Mouse (Mus musculus): Measurements from ENCODE around the gene Pald1.

Gene Pald1

DNA sequence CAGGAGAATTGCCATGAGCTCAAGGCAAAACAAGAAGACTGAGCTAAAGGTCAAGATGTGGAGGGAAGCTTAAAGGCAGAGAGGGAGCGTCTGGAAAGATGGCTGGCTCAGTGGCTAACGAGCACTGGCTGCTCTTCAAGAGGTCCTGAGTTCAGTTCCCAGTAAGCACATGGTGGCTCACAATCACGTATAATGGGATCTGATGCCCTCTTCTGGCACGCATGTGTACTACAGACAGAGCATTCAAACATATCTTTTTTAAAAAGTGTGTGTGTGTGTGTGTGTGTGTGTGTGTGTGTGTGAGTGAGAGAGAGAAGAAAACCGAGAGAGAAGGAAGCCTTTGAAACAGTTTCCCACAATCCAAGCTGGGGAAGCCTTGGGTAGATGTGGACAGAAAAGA lies 19.1 kb upstream of the Pald1 start:
- no peak for DNase-seq (ENCODE audit: low spot score)

DNA sequence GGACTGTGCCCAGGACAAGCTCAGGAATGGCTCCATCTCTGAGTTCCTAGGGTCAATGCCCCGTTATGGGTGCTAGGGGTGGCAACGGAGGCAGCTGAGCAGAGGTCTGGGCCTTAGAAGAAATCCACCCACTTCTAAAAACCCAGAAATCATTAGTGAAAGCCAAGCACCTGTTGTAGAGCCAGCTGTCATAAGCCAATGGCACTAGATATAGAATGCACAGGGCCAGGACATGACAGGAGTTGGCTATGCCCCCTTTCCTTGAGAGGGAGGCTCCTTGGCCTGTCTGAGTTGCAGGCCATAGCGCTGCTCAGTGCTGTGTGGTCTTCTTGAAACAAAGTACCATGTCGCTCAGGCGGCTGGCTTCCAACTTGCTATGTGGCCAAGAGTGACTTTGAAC lies 17.1 kb upstream of the Pald1 start:
- no peak for DNase-seq (ENCODE audit: low spot score)

DNA sequence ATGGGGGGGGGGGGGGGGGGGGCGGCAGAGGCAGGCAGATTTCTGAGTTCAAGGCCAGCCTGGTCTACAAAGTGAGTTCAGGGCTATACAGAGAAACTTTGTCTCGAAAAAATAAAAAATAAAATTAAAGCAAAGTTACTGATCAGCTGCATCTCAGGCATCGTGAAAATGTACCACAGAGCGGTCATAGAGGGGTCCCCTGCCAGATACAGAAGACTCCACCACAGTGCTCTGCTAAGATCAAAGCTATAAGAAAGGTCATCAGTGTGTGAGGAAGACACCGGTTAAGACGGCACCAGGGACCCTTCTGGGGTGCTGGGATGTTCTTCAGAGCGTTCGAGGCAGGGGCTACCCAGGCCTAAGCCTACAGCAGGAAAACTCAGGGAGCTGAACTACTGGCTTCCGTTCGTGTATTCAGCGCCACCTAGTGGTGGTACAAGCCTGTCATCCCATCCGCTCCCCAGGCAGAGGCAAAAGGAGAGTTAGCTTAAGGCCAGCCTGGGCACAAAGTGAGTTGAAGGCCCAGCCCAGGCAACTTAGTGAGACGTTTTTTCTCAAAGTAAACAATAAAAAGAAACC lies 15.9 kb upstream of the Pald1 start:
- DNase-seq (ENCODE audit: low spot score), result peak; percentile 79

DNA sequence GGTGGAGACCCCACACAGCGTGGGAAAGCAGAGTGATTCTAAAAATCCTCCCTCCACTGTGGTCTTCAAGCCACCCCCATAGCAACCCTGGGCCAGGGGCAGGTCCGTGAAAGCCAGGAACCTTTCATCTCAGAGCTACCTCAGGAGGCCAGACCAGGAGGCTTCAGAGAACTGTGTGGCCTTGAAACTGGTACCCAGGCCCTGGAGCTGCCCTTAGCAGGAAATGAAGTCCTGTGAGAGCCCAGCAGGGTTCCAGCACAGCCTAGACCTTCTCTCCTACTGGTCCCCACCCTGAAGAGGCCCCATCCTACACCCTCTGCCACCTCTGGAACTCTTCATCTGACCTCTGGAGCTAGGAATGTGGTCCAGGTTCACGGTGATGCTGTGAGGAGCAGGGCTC lies 14.8 kb upstream of the Pald1 start:
- DNase-seq (ENCODE audit: low spot score), result no peak

DNA sequence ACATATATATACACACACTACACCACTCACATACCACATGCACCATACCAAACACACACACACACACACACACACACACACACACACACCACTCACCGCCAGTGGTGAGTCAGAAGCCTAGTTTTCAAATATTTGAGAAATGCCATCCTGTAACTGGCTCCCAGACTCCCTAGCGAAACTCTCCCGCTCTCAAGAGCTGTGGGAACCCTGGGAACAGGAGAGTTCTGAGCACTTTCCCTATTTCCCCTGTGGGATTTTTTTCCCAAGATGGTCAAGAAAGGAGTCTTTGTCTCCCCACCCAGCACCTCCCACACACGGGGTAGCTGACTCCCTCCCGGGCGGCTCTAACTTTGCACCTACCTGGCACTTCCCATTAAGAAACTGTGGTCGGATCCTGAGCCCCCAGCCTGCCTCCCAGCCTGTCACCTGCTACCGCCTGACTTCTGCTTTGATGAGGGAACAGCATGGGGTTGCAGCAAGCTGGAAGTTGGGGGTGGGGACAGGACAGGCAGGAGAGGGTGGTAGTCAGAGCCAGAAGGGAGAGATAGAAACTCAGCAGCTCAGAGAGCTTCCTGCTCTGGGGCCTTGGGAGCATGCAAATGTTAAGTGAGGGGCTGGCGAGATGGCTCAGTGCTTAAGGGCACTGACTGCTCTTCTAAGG lies 11.3 kb upstream of the Pald1 start:
- no peak for DNase-seq (ENCODE audit: low spot score)

DNA sequence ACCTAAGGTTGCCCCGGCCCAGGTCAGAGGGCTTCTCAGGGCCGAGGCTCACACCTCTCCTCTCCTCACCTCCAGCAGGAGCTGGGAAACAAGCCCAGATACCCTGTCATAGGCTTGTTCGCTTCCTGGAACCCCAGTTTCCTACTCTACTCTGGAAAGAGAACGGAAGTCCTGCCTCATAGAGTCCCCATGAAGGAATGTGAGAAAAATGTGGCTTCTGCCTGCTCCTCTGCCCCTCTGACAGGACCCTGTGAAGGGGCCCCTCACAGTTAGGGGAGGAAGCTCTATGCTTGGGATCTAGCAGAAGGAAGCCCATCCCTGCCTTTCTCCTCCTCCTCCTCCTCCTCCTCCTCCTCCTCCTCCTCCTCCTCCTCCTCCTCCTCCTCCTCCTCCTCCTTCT lies 9.3 kb upstream of the Pald1 start:
- no peak for DNase-seq (ENCODE audit: low spot score)

DNA sequence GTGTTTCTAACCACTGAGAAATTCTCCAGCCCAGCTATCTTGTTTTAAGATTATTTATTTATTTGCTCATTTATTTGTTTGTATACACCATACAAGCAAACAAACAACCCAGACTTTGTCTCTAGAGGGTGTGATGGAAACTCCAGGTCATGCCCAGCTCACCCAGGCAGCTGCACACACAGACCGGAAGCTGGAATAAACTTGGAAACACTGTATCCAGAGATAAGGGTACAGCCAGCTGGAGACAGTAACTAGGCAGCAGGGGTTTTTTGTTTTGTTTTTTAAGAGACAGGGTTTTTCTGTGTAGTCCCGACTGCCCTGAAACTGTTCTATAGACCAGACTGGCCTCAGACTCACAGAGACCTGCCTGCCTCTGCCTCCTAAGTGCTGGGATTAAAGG lies 6.8 kb upstream of the Pald1 start:
- no peak for DNase-seq (ENCODE audit: low spot score)

DNA sequence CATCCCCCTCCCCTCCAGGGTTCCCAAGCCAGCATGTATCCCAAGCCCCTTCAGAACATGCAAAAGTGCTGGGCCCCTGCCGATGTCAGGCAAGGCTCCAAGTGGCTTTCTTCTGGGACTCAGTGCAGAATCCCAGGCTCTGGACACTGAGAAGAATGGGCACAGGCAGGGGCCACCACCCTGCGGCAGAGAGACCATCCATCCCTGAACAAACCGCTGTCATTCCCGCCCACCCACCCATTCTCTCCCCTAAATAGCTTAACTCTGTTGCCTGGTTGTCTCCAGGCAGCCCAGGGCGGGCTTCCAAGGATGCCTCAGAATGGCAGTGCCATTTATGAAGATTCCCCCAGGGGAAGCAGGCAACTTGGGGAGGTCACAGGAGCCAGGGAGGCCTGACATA lies 5.7 kb upstream of the Pald1 start:
- DNase-seq (ENCODE audit: low spot score), result no peak

DNA sequence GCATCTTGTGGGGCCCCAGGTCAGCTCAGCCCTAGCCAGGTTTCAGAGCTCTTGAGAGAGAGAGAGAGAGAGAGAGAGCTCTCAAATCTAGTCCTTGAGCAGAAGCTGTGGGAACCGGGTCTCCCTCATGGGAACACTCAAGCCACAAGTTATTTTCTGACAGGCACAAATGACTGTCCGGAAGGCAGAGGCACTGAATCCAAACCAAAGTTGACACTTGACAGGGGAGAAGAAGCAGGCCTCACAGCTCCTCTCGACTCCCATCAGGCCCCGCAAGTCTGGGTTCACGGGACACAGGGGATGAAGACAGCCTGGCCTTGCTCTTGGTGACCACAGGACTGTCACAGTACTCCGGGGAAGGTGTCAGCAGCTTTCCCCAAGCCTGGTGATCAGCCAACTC lies 3.0 kb upstream of the Pald1 start:
- no peak for DNase-seq (ENCODE audit: low spot score)

DNA sequence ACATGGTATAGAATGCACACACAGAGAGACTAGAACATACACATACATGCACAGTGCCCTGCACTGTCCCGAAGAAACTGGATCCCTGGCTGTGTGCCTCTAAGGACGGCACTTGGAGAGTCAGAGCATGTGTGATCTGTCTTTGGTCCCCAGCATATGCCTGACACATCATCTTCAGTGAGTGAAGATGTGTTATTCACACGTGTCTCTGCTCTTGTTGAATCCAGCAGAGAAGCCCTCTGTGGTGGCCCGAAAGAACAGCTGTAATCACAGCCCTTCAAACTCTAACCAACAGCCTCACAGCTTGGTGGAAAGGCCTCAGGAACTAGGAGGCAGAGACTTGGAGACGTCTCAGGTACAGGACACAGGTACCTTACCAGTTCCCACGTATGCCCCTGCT lies 1.8 kb upstream of the Pald1 start:
- no peak for DNase-seq (ENCODE audit: low spot score)

DNA sequence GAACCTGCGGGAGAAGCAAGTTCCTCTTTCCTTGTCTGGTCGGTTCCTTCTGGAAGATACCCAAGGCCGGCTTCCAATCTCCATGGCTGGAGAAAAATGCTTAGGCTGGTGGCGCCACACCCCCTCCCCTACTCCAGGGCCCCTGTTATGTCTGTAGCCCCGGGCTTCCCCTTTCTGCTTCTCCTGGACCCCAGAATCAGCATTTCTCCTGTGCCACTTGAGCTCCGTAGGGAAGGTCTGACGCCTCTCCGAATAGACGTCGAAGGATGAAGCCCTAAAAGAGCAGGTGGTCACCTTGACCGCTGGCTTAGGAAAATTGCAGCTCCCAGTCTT lies 351 bp upstream of the Pald1 start:
- no peak for DNase-seq (ENCODE audit: low spot score)

DNA sequence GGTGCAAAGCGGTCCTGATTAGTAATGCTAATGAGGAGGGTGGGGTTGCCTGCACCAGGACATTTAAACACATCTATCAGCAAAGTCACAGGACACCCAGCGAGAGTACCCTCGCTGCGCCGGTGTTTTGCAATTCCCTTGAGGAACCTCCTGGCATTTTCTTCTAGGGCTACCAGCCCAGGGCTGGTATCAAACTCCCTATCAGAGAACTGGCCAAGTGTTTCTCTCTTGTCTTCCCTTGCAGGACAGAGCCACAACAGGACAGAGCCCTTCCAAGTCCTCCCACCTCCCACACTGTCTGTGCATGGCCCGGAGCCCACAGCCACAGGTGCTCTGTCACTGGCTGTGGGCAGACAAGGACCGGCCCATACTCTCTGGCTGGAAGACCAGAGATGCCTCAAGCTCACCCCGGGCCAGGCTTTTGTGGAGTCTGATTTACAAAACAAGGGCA lies 1.0 kb downstream of the Pald1 start:
- no peak for DNase-seq (ENCODE audit: low spot score)

DNA sequence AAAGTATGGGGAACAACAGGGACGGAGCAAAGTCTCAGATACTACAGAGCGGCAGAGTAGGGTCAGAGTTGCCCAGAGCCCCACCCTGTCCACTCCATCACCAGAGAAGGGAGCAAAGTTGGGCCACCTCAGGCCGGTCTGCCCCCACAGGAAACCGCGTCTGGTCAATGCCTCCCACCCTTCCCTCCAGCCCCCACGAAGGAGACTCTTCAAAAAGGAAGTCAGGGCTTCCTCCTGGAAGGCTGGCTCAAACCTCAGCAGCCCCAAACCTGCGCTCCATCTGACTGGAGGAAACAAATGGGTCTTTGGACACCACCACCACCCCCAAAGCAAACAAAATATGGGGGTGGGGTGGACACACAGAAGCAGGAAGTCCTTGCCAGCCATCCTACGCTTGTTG lies 1.5 kb downstream of the Pald1 start:
- DNase-seq (ENCODE audit: low spot score), result peak; percentile 44

DNA sequence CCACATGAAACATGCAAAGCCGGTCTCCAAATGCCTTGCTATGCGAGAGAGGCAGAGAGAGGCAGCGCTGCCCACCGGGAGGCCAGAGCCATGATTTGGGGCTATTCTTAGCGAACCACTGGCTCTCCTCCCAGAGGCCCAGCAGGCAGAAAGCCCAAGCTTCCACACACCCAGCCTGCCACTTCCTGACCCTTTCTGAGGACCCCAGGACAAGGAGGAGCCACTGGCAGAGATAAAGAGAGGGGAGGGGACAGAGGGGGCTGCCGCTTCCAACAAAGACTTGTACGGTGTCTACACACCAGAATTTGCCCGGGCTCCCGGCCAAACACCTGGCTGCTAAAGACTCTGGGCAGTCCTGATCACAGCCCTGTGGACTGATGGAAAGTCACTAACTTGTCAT lies 3.1 kb downstream of the Pald1 start:
- no peak for DNase-seq (ENCODE audit: low spot score)

DNA sequence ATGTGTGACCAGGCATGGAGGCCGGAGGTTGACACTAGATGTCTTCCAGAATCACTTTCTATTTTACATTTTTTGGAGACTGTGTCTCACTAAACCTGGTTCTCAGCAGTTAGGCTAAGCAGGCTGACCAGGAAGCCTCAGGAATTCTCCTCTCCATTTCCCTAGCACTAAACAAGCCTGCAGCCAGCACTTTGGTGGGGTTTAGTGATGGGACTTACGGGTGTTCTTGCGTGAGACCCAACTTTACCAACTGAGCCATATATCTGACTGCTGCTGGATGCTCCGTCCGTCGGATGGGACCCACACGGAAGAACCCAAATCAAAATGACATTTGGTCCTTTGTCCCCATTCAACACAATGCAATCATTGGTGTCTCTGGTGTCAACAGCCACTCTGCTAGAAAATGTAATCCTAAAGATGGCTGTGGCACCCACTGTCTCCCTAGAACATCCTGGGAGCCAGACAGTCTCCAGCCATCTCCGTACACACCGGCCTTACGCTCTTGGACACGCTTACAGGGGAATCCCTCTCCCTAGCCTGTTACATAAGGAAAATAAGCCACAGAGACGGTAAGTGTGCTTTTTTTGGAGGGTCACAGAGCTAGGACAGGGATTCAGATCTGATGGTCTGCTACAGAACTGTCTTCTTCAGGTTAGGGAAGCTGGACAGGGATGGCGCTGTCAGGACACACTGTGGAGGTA lies 3.8 kb downstream of the Pald1 start:
- DNase-seq (ENCODE audit: low spot score), result no peak

DNA sequence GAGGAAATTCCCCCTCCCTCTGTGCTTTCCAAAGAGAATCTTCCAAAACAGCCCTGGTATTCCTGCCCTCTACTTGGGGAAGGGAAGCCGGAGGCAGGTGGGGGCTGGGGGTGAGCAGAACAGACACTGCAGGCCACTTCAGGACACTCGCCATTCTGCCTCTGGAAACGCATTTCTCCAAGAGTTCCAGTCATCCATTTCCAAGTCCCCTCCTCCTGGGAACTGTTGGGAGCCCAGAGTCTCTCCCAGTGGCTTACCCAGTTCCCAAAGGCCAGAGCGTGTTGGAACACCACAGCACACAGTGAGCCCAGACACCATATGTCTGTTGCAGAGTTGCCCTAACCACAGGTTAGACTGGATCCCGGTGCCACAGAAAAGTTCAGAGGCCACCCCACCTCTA lies 4.6 kb downstream of the Pald1 start:
- DNase-seq (ENCODE audit: low spot score), result no peak

DNA sequence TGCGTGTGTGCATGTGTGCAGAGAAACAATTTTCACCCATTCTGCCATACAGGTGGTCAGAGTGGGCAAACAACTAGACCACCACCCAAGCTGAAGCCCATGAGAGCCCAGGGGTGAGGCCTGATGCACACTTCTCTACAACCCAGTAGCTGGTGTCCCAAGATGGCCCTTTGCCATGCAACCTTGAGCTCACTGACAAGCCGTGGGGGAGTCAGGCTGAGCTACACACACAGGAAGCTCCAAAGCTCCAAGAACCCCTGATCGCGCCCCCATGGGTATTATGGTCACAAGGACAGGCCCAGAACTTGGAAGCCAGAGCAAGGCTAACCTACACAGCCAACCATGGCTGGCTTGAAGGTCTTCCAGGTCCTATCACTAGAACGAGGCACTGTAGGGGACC lies 5.3 kb downstream of the Pald1 start:
- DNase-seq (ENCODE audit: low spot score), result no peak

DNA sequence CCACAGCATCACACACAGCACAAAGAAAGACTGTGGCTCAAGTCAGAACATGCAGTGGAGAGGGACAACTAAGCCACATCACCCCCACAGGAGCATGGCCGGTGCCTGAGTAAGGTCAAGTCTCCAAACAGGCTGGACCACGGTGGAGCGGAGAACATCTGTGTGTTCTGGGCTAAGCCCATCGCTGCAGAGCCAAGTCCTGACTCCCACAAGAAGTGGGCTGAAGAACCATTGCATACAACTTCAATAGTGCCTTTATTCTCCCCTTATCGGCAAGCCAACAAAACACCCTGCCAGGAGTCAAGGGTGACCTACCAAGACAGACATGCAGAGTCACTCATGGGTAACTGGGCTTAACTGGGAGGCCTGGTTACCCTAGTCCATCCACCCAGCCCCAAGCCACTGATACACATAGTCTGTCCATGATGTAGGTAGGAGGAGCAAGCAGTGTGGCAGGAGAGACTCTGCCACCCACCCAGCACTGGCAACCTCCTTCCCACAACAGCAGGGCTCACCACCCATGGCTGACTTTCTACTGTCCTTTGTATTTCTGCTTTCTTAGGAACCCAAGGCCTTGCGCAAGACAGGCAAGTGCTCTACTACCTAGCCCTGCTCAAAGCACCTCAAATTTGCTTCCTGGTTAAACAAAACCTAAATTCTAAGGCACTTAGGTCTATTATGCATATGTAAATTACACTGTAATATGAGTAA lies 8.4 kb downstream of the Pald1 start:
- no peak for DNase-seq (ENCODE audit: low spot score)

DNA sequence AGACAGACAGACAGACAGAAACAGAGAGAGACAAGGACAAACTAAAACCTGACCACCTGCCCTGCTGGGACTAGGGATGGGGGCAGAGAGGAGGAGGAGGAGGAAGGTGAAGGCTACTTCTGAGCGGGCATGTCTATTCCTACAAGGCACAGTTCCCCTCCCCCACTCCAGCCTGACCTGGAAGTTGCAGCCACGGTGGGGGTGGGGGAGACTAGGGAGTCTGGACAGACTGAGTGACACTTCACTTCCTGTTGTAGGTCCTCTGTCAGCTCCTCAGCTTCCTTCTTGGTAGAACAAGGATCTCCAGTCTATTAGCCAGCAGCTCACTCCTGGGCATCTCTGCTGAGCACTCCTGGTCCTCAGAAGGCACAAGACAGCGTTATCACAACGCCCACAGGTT lies 9.3 kb downstream of the Pald1 start:
- DNase-seq (ENCODE audit: low spot score), result peak; percentile 72

DNA sequence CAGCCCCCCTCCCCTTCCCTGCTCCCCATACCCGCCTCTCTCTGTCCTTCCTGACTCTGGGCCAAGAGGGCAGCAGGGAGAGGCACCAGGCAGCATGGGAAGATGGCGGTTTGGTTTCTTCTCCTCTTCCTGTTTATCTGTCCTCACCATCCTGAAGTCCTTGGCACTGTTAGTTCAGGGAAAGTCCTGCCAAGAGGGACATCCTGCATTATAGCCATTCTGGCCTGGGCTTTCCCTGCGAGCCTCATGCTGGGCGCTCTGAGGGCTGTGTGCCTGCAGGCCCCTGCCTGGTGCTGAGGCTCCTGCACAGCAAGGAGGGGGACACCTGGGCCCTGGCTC lies 10.8 kb downstream of the Pald1 start:
- DNase-seq (ENCODE audit: low spot score), result no peak

DNA sequence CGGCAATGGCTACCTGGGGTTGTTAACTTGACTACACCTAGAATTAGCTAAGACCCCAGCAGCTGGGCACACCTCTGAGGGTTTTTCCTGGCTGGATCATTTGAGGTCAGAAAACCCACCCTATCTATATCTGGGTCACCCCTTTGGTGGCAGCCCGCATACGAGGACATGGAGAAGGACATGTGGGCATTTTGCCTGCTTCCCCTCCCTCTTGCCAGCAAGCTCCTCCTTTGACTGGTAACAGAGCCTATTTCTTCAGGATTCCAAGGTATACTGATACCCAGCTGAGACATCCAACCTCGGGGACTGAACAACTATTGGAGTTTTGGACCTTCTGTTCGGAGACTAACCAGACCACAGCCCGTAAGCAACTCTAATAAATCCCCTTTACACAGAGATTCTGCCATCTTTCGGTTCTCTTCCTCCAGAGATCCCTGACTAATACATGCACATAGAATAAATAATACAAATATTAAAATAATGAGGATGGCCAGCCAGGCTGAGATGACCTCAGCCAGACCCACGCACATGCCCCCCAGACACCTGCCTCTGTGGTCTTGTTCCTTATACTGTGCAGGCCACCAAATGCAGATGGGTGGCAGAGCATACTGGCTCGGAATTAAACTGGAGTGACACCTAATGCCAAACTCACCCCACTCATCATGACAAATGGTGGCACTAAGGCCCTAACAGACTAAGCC lies 11.3 kb downstream of the Pald1 start:
- no peak for DNase-seq (ENCODE audit: low spot score)

DNA sequence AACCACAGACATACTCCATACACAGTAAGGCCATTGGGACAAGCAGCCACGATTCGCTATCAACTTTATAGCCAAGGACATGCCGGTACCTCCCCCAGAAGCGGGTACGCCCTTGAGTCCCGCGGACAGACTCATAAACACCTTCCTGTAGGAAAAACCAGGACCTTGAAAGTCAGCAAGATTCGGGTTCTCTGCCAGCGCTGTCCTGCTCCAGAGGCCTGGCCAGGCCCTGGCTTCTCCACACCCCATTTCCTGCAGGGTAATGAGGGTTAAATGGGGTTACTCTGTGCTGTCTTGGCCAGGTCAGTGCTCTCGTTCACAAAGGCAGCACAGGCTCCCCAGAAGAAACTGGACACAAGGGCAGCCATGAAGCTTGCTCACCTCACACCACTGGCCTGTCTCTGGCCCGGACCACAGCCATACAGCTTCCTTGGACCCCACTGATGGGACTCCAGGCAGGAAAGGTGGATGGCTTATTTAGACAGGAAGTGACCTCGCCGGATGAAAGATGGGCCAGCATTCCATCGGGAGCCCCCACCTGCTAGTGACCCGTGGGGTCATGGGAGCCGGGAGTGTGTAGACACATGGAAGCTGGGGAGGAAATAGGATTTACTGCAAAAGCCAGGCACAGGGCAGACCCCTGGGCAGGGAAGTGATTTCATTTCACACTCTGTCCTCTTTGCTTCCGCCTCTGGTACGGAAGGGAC lies 12.9 kb downstream of the Pald1 start:
- no peak for DNase-seq (ENCODE audit: low spot score)

All from layer of hippocampus, adult 11-12 months (tissue).